Mouse (Mus musculus) forebrain, embryonic 10.5 days (tissue): ENCODE results near the gene Smo. TPM values are rescaled to one million over a fixed set of nuclear protein-coding genes. Genes with fewer than 3 reads are reported as not detected.
A peak's percentile ranks its signal among the peaks of the same experiment; 100 is the strongest.

ENCODE experiments used
- DNase-seq: peaks from one replicate; pipeline ENCODE4 v3.0.0-alpha.2; 2017; ENCODE audit warnings: low spot score; ENCODE audit errors: extremely low spot score
- H3K27ac ChIP-seq: fragments of 300-500 bp; sonication (generic); 2 replicates; pipeline ENCODE4 v1.5.1; 2016; ENCODE audit warnings: mild to moderate bottlenecking
- H3K27me3 ChIP-seq: fragments of 300-500 bp; sonication (generic); 2 replicates; pipeline ENCODE4 v1.6.1; 2016; ENCODE audit warnings: mild to moderate bottlenecking; ENCODE audit not compliant: poor library complexity, severe bottlenecking
- H3K36me3 ChIP-seq: fragments of 300-500 bp; sonication (generic); replicated peaks from 2 replicates; pipeline ENCODE4 v1.6.1; 2016; ENCODE audit warnings: mild to moderate bottlenecking, moderate library complexity
- H3K4me1 ChIP-seq: fragments of 300-500 bp; sonication (generic); 2 replicates; pipeline ENCODE4 v1.6.1; 2016
- H3K4me3 ChIP-seq: fragments of 300-500 bp; sonication (generic); 2 replicates; pipeline ENCODE4 v1.5.1; 2016; ENCODE audit warnings: mild to moderate bottlenecking, moderate library complexity
- H3K9me3 ChIP-seq: fragments of 300-500 bp; sonication (generic); 2 replicates; pipeline ENCODE4 v1.6.1; 2016; ENCODE audit warnings: mild to moderate bottlenecking, moderate library complexity
- WGBS: fragments of 180-500 bp; shearing (Covaris S2); methylation state at CpG from one replicate; pipeline ENCODE4 v1.1.7; 2016; 5-methylcytosine and 5-hydroxymethylcytosine counted together
- polyA plus RNA-seq: library from polyadenylated mRNA; unstranded; fragments of >200 nt; fragmentation: Nextera tagmentation; extraction: Ambion mirVana; gene quantifications from 2 replicates; pipeline ENCODE4 v1.2.1, GENCODE M21; 2016

Smo gene
- polyA plus RNA-seq, 1 experiment from 2014 or later: 51.2 TPM

DNA sequence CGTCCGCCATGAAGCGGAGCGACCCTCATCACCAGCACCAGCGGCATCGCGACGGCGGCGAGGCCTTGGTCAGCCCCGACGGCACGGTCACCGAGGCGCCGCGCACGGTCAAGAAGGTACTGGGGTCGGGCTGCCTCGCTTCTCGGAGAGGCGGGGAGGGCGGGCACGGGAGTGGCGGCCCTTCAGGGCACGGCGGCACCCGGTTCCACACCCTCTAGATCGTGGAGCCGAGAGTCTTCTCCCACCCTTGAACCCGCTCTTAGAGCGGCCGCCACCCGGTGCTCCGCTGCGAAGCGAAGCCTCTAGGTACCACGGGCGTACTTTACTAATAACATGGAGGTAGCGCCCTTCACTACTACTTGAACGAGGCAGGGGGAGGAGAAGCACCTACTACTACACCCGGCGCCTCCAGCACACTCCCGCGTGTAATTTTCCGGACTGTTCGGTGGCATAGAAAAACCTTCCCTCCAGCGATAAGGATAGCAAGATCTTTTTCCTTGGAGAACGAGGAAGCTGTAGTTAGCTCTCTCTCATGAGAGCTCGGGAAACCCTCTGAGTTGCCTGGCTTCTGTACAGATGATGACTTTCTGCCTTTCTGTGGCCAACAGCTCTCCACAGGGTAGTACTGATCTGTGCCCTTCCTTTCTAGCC is 33.6 kb downstream of the Smo start:
- no peak for DNase-seq
- Histone ChIP-seq H3K27ac (peak overlapping the region; percentile 93), H3K27me3 (no peaks in the 10 kb centered on the region), H3K4me1 (peaks cover 24% of the 10 kb centered on the region), H3K9me3 (no peaks in the 10 kb centered on the region), H3K4me3 (peak overlapping the region; percentile 91), H3K36me3 (0 out of 2 replicates have a peak, but pooled peaks cover 2% of the 10 kb centered on the region)
- WGBS: under 1% methylated on average over 50 of the region's 50 CpGs

DNA sequence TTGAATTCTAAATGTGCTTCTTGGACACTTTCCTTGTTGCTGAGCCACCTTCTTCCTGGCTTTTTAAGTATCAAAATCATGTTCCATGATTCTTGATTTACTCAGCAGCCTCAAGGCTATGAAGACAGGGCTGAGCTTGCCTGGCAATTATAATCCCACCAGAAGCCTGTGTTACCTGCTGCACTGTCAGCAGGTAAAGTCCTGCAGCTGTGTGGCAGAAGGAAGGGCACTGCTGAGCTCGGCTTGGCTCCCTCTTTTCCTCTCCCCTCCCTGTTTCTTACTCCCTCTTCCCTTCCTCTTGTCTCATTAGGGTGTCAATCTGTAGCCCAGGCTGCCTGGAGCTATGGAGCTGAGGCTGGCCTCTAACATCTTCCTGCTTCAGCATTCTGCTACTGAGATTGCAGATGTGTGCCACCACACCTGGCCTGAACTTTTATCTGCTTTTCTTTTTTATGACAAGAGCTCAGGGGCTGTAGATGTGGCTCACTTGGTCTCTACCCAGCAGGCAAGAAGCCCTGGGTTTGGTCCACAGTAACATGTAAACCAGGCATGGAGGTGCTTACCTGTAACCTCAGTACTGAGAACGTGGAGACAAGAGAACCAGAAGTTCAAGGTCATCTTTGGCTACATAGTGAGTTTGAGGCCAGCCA is 35.5 kb downstream of the Smo start:
- H3K27ac ChIP-seq: no peak overlapping the region
- 0 out of 2 replicates have a peak, but pooled peaks cover 2% of the 10 kb centered on the region for H3K36me3 ChIP-seq
- 77% methylated on average over 2 of the region's 2 CpGs for WGBS
- no peak for DNase-seq
- no peak overlapping the region for H3K4me3 ChIP-seq
- H3K9me3 ChIP-seq: no peaks in the 10 kb centered on the region
- H3K27me3 ChIP-seq: no peaks in the 10 kb centered on the region
- H3K4me1 ChIP-seq: peaks cover 24% of the 10 kb centered on the region

- Histone ChIP-seq H3K4me1 (peaks cover 24% of the 10 kb centered on the region), H3K9me3 (no peaks in the 10 kb centered on the region), H3K27ac (no peak overlapping the region), H3K4me3 (no peak overlapping the region), H3K27me3 (no peaks in the 10 kb centered on the region), H3K36me3 (0 out of 2 replicates have a peak, but pooled peaks cover 2% of the 10 kb centered on the region)
- 87% methylated on average over 3 of the region's 3 CpGs for WGBS
- DNase-seq: no peak
Observed at GRCm38 (mm10) chr6:29772236-29772635, 36.9 kb downstream of the Smo start.

- no peak for DNase-seq
- Histone ChIP-seq H3K27ac (no peak overlapping the region), H3K36me3 (peaks cover 7% of the 10 kb centered on the region), H3K27me3 (no peaks in the 10 kb centered on the region), H3K4me1 (peaks cover 17% of the 10 kb centered on the region), H3K4me3 (no peak overlapping the region), H3K9me3 (no peaks in the 10 kb centered on the region)
- WGBS: 79% methylated on average over 1 of the region's 1 CpGs
Observed at GRCm38 (mm10) chr6:29774161-29774560, 38.9 kb downstream of the Smo start.

- Histone ChIP-seq H3K9me3 (no peaks in the 10 kb centered on the region), H3K4me1 (peaks cover 6% of the 10 kb centered on the region), H3K36me3 (peaks cover 7% of the 10 kb centered on the region), H3K27me3 (no peaks in the 10 kb centered on the region), H3K27ac (no peak overlapping the region), H3K4me3 (no peak overlapping the region)
- no peak for DNase-seq
- WGBS: 91% methylated on average over 1 of the region's 1 CpGs
Observed at GRCm38 (mm10) chr6:29775609-29776008, 40.3 kb downstream of the Smo start.

- no peak overlapping the region for H3K27ac ChIP-seq
- no peaks in the 10 kb centered on the region for H3K4me1 ChIP-seq
- DNase-seq: no peak
- 91% methylated on average over 4 of the region's 4 CpGs for WGBS
- H3K27me3 ChIP-seq: no peaks in the 10 kb centered on the region
- peaks cover 7% of the 10 kb centered on the region for H3K36me3 ChIP-seq
- no peak overlapping the region for H3K4me3 ChIP-seq
- H3K9me3 ChIP-seq: no peaks in the 10 kb centered on the region
Observed at GRCm38 (mm10) chr6:29776542-29777237, 41.4 kb downstream of the Smo start.

- DNase-seq: no peak
- Histone ChIP-seq H3K9me3 (no peaks in the 10 kb centered on the region), H3K36me3 (peaks cover 7% of the 10 kb centered on the region), H3K27ac (no peak overlapping the region), H3K4me1 (no peaks in the 10 kb centered on the region), H3K27me3 (no peaks in the 10 kb centered on the region), H3K4me3 (no peak overlapping the region)
- 78% methylated on average over 3 of the region's 3 CpGs for WGBS
Observed at GRCm38 (mm10) chr6:29777238-29777555, 41.9 kb downstream of the Smo start.

DNA sequence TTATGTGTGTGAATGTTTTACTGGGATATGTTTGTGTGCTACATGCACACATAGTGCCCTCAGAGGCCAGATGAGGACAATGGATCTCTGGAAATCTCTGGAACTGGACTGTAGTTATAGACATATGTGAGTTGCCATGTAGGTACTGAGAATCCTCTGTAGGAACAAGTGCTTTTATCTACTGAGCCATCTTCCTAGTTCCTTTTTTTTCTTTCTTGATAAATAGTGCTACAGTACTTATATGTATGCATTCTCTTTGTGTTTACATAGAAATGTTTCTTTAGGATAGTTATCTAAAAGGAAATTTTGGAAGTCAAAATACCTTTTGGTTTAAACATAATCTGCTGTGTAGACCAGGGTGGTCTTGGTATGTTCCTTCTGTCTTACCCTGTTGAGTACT is 44.8 kb downstream of the Smo start:
- Histone ChIP-seq H3K4me3 (no peak overlapping the region), H3K9me3 (no peaks in the 10 kb centered on the region), H3K36me3 (peaks cover 5% of the 10 kb centered on the region), H3K27ac (no peak overlapping the region), H3K27me3 (no peaks in the 10 kb centered on the region), H3K4me1 (no peaks in the 10 kb centered on the region)
- DNase-seq: no peak

DNA sequence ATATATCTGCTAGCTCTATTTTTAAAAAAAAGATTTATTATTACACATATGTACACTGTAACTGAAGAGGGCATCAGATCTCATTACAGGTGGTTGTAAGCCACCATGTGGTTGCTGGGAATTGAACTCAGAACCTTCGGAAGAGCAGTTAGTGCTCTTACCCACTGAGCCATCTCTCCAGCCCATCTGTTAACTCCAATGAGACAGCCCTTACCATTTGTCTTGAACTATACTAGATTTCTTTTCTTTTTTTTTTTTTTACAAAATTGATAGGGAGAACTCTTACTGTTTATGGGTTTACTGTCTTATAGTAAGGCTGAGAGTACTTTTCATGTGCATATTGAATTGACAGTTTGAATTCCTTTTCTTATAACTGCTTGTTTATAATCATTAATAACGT is 45.3 kb downstream of the Smo start:
- Histone ChIP-seq H3K9me3 (no peaks in the 10 kb centered on the region), H3K27me3 (no peaks in the 10 kb centered on the region), H3K27ac (no peak overlapping the region), H3K36me3 (peaks cover 5% of the 10 kb centered on the region), H3K4me3 (no peak overlapping the region), H3K4me1 (no peaks in the 10 kb centered on the region)
- DNase-seq: no peak
- 97% methylated on average over 2 of the region's 2 CpGs for WGBS

GRCm38 (mm10) chr6:29782239-29782638 is 46.9 kb downstream of the Smo start:
- H3K9me3 ChIP-seq: no peaks in the 10 kb centered on the region
- H3K27ac ChIP-seq: no peak overlapping the region
- no peaks in the 10 kb centered on the region for H3K27me3 ChIP-seq
- no peak overlapping the region for H3K4me3 ChIP-seq
- peaks cover 5% of the 10 kb centered on the region for H3K36me3 ChIP-seq
- WGBS: 82% methylated on average over 1 of the region's 1 CpGs
- H3K4me1 ChIP-seq: no peaks in the 10 kb centered on the region
- no peak for DNase-seq

GRCm38 (mm10) chr6:29783960-29784359 is 48.7 kb downstream of the Smo start:
- Histone ChIP-seq H3K4me3 (no peak overlapping the region), H3K27ac (no peak overlapping the region), H3K36me3 (peaks cover under 1% of the 10 kb centered on the region), H3K27me3 (no peaks in the 10 kb centered on the region), H3K4me1 (peaks cover 7% of the 10 kb centered on the region), H3K9me3 (no peaks in the 10 kb centered on the region)
- WGBS: 94% methylated on average over 6 of the region's 6 CpGs
- DNase-seq: no peak

DNA sequence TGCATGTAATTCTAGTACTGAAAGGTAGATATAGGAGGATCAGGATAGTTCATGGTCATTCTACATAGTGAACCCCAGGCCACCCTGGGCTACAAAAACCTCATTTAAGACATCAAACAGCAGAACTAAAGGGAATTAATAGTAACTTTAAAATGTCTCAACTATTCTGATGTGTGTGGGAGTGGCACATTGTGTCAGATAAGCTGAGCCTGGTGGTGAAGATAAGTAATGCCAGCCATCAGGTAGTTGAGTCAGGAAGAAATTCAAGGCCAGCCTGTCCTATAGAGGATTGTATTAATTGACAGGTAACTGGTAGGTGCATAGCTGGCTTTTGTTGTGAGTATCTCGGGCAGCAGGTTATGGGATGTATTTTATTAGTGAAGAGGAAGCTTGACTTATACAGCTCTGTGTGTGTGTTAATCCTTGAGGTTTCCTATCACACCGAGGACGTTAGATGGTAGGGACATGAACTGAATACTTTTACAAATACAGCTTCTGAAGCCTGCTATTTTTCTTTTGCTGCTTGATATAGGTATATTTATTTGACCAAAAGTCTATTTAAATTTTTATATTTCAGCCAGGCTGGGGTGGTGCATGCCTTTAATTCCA is 49.2 kb downstream of the Smo start:
- no peaks in the 10 kb centered on the region for H3K36me3 ChIP-seq
- DNase-seq: no peak
- peaks cover 13% of the 10 kb centered on the region for H3K4me1 ChIP-seq
- H3K9me3 ChIP-seq: no peaks in the 10 kb centered on the region
- H3K27me3 ChIP-seq: no peaks in the 10 kb centered on the region
- no peak overlapping the region for H3K4me3 ChIP-seq
- WGBS: 92% methylated on average over 3 of the region's 3 CpGs
- no peak overlapping the region for H3K27ac ChIP-seq

DNA sequence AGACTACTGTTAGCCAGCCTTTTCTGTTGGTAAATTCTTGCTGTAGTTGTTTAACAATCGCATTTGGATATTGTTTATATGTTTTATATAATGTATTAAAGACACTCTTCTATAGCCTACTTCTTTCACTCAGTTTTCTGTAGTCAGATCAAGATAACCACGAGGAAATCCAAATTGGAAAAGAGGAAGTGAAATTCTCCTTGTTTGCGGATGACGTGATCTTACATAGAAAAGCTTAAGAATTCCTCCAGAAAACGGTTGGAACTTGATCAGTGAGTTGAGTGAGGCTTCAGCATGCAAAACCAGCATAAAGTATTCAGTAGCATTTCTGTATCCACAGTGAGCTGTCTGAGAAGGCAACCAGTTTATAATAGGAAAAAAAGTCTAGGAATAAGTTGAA is 50.5 kb downstream of the Smo start:
- DNase-seq: no peak
- Histone ChIP-seq H3K4me3 (no peak overlapping the region), H3K27ac (no peak overlapping the region), H3K36me3 (no peaks in the 10 kb centered on the region), H3K4me1 (peaks cover 16% of the 10 kb centered on the region), H3K9me3 (no peaks in the 10 kb centered on the region), H3K27me3 (no peaks in the 10 kb centered on the region)
- WGBS: 89% methylated on average over 5 of the region's 5 CpGs
